Mouse (Mus musculus) lung, embryonic 15.5 days (tissue): ENCODE results near the gene Galnt10. TPM values are rescaled to one million over a fixed set of nuclear protein-coding genes. Genes with fewer than 3 reads are reported as not detected.

Experiments used
- ATAC-seq: fragments of 200-750 bp; cut with Nextera tagmentation; 2 replicates; pipeline ENCODE4 v1.8.0; 2017; ENCODE audit warnings: moderate number of reproducible peaks, borderline replicate concordance; ENCODE audit not compliant: low FRiP score, low TSS enrichment; ENCODE audit errors: extremely low read depth
- H3K27ac ChIP-seq: fragments of 300-500 bp; sonication (generic); 2 replicates; pipeline ENCODE4 v1.5.1; 2015; ENCODE audit warnings: moderate library complexity, mild to moderate bottlenecking, inconsistent platforms
- H3K27me3 ChIP-seq: fragments of 300-500 bp; sonication (generic); 2 replicates; pipeline ENCODE4 v1.6.1; 2015; ENCODE audit warnings: inconsistent platforms
- H3K36me3 ChIP-seq: fragments of 300-500 bp; sonication (generic); 2 replicates; pipeline ENCODE4 v1.6.1; 2015; ENCODE audit warnings: inconsistent platforms
- H3K4me1 ChIP-seq: fragments of 300-500 bp; sonication (generic); 2 replicates; pipeline ENCODE4 v1.6.1; 2015; ENCODE audit warnings: inconsistent platforms
- H3K4me2 ChIP-seq: fragments of 300-500 bp; sonication (generic); 2 replicates; pipeline ENCODE4 v1.6.1; 2015; ENCODE audit warnings: inconsistent platforms, mild to moderate bottlenecking, moderate library complexity
- H3K4me3 ChIP-seq: fragments of 300-500 bp; sonication (generic); 2 replicates; pipeline ENCODE4 v1.5.1; 2015; ENCODE audit warnings: mild to moderate bottlenecking, inconsistent platforms
- H3K9ac ChIP-seq: fragments of 300-500 bp; sonication (generic); 2 replicates; pipeline ENCODE4 v1.6.1; 2015; ENCODE audit warnings: inconsistent platforms
- H3K9me3 ChIP-seq: fragments of 300-500 bp; sonication (generic); 2 replicates; pipeline ENCODE4 v1.6.1; 2016; ENCODE audit warnings: inconsistent platforms
- WGBS: fragments of 180-500 bp; shearing (Covaris S2); methylation state at CpG from one replicate; pipeline ENCODE4 v1.1.7; 2015; 5-methylcytosine and 5-hydroxymethylcytosine counted together
- polyA plus RNA-seq: library from polyadenylated mRNA; unstranded; fragments of >200 nt; fragmentation: Nextera tagmentation; extraction: Ambion mirVana; gene quantifications from 2 replicates; pipeline ENCODE4 v1.2.1, GENCODE M21; 2015

Gene Galnt10
- polyA plus RNA-seq, 1 experiment from 2014 or later, result 15.3 TPM

- no peak overlapping the region for H3K9ac ChIP-seq
These were observed 191.2 kb downstream of the Galnt10 start for GRCm38 (mm10) chr11:57836401-57836800.

More at GRCm38 (mm10) chr11:57836401-57836800, 191.2 kb downstream of the Galnt10 start:
- no peak for ATAC-seq
- H3K4me3 ChIP-seq, result no peak overlapping the region
- H3K27ac ChIP-seq, result no peak overlapping the region
- H3K36me3 ChIP-seq, result no peaks in the 10 kb centered on the region
- H3K4me1 ChIP-seq, result peaks cover 12% of the 10 kb centered on the region; the same call in 1 of the 2 replicates
- H3K4me2 ChIP-seq, result no peak overlapping the region
- H3K9me3 ChIP-seq, result no peaks in the 10 kb centered on the region
- H3K27me3 ChIP-seq, result peaks cover 100% of the 10 kb centered on the region
- 10% methylated on average over 9 of the region's 9 CpGs for WGBS

Other genes starting within 250 kb of the Galnt10 start
- 78.7 and 81.8 TPM in 2 replicates for gene Fam114a2, start 126.8 kb upstream of the Galnt10 start, polyA plus RNA-seq
- gene Mfap3, start 126.8 kb upstream of the Galnt10 start, polyA plus RNA-seq, result 43.9 and 45.7 TPM in 2 replicates
- gene Sap30l, start 156.2 kb downstream of the Galnt10 start, polyA plus RNA-seq, result 10.4 and 11.6 TPM in 2 replicates
- 0.36 TPM in 2 replicates for gene Hand1, start 187.4 kb downstream of the Galnt10 start, polyA plus RNA-seq